Mouse (Mus musculus) heart, postnatal 10 days (tissue): ENCODE measurements at regions not wholly inside any gene's neighbourhood (a gene's known extent, or its start where the extent isn't known, plus 50 kb on each side); places are given as distances from the start of the nearest gene placed in this dataset.

Experiments used
- DNase-seq, 2 experiments: peaks; one replicate each; pipeline ENCODE4 v3.0.0; 2021
- intact Hi-C: fragments of 180-260 bp; cut with DNase I; formaldehyde crosslinking; loops from one replicate; pipeline ENCODE4 v1.15.1; 2025

DNA sequence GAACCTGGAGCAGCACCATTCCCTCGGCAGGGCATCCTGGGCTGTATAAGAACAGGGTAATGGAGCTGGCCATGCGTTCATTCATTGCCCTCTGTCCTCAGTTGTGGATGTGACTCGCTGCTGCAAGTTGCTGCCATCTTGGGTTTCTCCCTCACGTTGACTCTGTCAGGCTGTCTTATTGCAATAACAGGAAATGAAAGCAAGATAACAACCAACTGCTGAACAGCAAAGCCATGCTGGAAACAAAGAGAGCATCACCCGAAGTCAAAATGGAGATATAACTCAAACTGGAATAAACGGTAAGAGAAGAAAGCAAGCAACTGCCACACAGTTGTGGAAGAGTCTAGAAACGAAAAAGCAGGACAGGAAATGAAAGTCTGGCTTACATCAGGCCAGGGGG is 188.5 kb downstream of the Bcl11b start:
- DNase-seq = no peak
- intact Hi-C loops = no loop called here

DNA sequence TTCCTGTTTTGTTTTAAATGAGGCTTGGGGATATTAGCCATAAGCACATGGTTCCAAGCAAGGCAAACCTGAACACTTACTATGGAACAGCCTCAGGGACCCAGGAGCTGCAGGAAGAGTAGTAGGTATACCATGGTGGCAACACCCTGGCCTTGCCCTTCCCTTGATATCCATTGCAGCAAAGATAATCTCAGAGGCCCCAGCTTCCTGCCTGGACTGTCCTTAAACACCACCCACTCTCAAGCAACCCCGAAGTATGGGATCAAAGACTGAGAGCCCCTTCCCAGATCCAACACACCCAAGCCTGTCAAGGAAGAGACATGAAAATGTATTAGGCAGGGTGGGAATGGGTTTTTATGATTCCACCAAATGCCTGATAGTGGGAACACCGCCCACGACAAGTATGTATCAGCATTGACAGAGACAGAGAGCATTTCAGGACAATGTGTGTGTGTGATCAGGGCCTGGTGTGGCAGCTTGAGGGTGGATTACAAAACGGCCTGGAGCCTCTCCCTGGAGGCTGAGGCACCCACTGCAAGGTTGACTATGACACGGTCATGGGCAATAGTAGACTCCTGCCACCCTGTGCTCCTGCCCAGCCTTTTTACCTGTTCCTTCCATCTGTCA is 179.5 kb downstream of the Bcl11b start:
- intact Hi-C loops = no loop called here

DNA sequence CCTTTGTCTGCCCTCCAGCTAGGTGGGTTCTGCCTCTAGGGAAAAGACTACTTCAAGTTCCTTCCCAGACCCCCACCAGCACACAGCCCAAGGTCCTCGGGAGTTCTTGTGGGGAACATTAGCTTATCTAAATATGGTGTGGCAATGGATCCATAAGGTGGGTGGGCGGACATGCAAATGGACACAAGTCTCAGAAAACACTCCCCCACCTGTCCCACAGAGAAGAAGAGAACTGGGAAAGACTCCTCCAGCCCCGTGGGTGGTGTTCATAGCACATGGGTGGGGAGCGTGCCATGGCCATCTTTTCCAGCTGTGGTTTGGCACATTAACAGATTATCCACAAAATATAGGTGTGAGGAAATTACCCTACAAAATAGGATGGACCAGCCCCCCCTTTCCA is 177.5 kb downstream of the Bcl11b start:
- no peak for DNase-seq
- intact Hi-C loops = no loop called here

More for the DNA sequence above, 179.5 kb downstream of the Bcl11b start:
- no peak for DNase-seq

DNA sequence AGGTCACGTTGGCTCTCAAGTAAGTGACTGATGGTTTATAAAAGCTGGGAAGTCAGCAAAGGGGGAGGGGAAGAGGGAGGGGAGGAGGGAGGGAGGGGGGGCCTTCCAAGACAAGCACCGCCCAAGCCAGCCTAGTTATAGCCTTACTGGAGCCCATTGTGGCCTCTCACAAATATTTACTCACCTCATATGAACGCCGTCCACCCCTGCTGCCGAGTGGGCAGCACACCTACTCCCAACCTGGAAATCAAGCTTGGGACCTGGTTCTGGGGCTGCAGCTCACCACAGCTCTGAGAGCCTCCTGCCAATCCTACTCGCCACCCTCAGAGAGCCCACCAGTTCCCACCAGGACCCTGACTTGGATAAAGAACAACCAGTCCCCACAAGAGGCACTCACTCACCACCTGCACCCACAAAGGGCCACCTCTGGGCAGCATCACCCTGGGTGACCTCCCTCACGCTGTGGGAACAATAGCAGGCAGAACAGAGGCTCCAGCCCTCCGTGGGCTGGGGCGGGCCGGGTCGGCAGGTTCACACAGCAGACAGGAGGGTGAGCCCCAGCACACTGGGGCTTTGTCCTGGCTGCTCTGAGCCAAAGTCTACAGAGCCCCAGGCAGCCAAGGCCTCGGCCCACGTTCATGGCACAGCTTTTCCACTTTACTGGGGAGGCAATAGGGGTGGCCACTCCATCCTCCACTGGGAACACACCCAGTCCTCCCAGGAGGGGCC is 171.8 kb downstream of the Bcl11b start:
- DNase-seq = no peak
- intact Hi-C loops = no loop called here

DNA sequence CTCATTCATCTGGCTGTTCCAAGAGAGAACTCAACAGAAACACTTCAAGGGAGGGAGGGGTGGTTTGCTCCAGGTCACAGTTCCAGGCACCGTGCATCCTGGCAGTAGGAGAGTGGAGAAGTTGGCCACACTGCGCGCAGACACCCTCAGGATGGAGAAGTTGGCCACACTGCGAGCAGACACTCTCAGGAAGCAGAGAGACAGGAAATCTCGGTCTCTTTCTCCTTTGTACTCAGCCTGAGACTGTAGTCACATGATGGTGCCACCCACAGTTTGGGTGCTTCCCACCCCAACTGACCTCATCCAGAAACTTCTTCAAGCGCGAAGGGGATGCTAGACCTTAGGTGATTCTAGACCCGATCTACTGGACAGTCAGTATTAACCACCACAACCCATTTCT is 170.4 kb downstream of the Bcl11b start:
- intact Hi-C loops = no loop called here

DNA sequence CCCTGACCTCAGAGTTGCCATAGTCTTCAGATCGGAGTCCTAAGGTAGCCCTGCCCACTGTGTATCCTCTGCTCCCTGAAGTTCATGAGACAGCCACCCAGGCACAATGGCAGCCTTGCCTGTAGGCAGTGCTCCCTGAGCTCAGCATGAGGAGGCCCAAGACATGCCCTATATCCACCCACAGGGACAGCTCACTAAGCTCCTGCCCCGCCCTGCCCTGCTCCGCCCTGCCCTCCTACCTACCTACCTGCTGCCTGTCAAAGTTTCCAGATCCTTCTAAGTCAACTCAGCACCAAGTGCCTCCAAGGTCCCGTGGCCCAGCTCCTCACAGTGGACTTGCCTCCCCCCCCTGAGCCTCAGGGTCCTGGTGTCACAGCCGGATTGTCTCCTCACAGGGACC is 168.9 kb downstream of the Bcl11b start:
- no peak for DNase-seq
- intact Hi-C loops = no loop called here

More for the DNA sequence above, 170.4 kb downstream of the Bcl11b start:
- no peak for DNase-seq

DNA sequence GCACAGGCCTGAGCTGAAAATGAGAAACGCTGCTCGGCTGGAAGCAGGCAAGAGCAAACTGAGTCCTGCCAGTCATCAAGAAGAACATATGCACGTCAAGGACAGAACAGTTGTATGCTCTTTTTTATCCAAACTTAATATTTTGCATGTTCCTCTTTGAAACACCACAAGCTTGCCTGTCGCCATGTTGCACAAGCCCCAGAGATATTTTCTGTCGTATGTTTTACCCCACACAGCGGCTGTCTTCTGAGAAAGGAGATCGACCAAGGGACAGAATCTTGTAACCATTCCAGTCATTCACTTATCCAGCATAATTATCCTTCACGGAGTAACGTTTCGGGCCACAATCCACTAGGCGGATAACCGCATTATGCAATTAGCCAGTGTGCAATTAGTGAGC is 165.7 kb downstream of the Bcl11b start:
- no peak for DNase-seq
- intact Hi-C loops = no loop called here

DNA sequence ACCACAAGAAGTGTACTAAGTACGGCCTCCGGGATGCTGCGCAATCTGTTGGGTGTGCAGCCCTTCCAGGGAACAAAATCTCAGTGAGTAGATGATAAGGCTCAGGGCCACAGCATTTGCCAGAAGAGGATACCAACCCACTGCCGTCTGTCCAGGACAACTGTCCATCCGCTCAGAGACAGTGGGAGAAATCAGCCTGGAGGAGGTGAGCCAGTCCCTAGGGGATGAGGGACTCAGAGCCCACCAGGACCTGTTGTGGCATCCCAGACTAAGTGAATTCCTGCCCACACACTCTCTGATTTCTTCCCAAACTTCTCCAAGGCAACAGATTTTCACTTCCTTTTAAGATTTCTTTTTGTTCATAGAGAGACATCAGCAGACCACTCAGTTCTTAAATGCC is 158.8 kb downstream of the Bcl11b start:
- DNase-seq = no peak
- intact Hi-C loops = no loop called here

DNA sequence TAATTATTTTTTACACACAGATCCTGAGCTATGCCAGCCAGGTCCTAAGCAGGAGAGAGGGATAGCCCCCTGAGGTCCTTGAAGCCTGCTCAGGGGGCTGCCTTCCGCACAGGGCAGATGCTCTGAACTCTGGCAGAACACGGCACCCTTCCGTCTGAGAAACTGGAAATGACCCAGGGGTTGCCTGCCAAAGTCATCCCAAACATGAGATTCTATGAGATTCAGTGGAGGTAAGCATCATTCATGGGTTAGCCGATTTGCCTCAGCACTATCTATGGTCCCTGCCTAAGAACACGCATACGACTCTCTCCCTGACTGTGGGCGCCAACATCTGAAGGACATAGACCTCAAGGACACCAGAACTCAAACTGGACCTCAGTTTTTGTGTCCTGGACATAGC is 152.8 kb downstream of the Bcl11b start:
- DNase-seq = no peak
- intact Hi-C loops = no loop called here

DNA sequence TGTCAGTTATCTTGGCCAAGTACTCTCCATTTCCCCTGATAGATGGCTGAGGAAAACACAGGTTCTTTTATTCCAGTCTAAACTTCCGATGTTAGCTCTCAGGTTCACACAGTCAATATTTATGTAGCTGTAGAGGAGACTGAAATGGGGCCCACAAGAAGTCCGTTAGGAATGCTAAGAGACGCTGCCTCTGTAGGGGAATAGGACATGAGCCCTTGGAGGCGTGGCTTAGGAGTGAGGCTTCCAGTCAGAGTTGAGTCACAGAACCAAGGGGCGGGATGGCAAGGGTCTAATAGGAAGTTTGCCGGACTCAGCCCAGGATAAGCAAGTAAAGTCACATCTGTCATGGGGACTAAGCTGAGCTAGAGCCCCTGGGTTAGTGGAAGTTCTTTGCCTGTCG is 150.5 kb downstream of the Bcl11b start:
- intact Hi-C loops = no loop called here
- DNase-seq = no peak

DNA sequence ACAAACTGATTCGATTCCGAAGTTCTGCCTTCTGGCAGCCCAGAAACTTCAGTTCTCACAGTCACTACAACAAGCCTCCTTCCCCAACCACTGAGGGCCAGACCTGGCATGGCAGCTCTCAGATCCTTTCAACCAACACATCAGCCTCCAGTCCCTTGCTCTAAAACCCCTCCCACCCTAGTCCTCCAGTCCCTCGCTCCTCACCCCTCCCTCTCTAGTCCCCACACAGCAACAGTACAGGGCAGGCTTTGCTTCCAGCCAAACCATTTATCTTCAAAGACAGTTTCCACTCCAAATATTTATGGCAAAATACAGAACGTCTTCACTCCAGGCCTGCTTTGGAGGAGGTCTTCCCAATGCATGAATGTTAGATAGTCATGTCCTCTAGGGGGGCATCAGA is 147.9 kb downstream of the Bcl11b start:
- intact Hi-C loops = no loop called here
- no peak for DNase-seq

DNA sequence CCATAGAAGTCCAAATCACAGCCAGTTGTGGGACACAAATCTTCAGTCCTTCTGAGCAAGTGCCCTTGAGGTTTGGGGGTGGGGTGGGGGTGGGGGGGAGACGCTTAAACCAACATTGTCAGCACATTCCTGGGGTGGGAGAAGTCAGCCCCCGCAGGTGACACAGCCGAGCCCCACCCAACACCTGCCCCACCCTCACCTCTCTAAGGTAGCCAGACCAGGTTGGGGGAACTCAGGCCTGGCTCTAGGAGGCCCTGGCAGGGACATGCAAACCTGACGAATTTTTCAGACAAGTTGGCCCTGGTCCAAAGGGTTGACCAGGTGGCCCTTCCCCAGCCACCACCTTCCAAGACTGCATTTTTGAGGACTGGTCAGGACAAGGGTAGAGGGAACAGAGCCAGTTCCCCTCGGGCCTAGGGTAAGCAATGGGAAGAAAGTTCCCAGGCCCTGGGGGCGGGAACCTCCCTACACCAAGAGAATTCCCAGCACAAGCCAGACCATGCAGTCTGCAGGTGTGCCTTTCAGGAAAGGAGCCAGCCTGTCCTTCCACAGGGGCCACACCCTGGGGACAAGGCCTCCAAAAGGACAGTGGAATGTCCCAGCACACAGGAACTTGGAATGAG is 146.9 kb downstream of the Bcl11b start:
- no peak for DNase-seq
- intact Hi-C loops = no loop called here

DNA sequence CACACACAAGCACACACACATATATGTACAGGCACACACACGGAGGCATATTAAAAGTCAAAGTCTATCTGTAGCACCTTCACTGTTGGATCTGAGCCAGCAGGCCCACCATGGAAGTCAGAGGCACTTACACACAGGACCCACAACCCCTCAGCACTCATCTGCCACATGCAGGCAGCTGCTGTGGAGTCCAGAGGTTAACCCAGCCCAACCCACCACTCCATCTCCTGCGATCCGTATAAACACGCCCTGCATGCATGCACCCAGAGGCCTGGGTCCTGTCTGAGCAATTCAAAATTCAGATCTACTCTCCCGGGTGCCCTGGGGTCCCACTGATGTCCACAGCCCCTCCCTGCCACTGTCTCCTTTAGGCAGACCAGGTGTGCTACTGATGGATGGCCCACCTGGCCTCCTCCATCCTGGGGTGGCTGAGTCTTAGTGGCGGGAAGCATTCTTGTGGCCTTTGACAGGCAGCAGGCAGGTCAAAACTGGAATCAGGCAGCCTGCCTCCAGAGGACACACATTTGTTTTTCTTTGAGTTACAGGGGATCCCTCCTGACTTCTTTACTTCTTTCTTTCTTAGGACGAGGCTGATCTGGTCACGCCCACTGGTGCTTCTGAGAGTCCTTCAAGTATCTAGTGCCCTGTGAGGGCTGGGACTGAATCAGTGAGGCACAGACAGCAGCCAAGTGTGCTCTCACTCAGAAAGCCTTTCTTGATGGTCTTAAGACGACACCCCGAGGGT is 144.7 kb downstream of the Bcl11b start:
- no peak for DNase-seq
- intact Hi-C loops = no loop called here

DNA sequence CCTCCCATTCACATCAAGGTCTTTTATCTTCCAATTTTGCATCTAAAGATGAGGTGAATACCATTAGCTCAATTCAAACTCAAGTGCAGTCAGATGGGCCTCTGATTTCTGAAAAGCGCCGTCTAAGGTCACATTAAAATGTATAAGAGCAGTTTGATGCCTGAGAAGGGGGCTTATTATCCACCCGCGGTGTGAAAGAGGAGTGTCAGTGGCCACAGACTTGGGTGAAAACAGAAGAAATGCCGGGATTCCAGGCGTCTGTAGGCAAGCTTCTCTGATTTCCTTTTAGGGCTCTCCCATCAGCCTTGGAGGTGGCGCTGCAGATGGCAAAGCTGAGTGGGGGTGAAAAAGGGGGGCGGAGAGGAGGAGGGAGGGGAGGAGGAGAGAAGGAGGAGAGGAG is 143.7 kb downstream of the Bcl11b start:
- intact Hi-C loops = no loop called here
- no peak for DNase-seq

DNA sequence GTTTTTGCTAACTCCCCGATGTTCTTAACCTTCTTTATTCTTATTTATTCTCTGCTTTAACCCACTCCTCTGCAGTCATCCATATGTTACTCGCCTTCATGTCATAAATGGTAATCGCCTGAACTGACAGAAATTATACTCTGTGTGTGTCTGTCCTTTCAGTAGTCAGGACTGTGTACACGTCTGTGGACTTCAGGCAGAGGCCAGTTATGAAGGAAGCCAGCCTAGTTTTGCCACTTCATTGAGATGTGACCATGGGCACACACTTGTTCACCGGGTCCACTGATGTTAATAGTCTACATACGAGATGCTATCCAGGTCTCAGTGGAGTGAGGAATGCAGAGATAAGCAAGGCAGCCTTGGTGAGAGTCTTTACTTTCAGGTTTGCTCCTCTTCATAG is 143.0 kb downstream of the Bcl11b start:
- no peak for DNase-seq
- intact Hi-C loops = no loop called here
